Mouse (Mus musculus) embryonic facial prominence, embryonic 14.5 days (tissue): ENCODE measurements around the gene Pltp. TPM values are rescaled to one million over a fixed set of nuclear protein-coding genes. Genes with fewer than 3 reads are reported as not detected.
"Not testable (repeated sequence)": the region's sequence is repeated elsewhere in the genome, so short reads cannot be mapped to it uniquely, and the experiment has no call there.

Experiments
- ATAC-seq: fragments of 200-750 bp; cut with Nextera tagmentation; 2 replicates; pipeline ENCODE4 v1.8.0; 2017; ENCODE audit warnings: low read depth, moderate number of reproducible peaks, moderate TSS enrichment
- DNase-seq: peaks from one replicate; pipeline ENCODE4 v3.0.0-alpha.2; 2015; ENCODE audit warnings: low spot score
- H3K27ac ChIP-seq: fragments of 300-500 bp; sonication (generic); replicated peaks from 2 replicates; pipeline ENCODE4 v1.5.1; 2014; ENCODE audit warnings: low read depth, mild to moderate bottlenecking, low read length, moderate library complexity
- H3K27me3 ChIP-seq: fragments of 300-500 bp; sonication (generic); replicated peaks from 2 replicates; pipeline ENCODE4 v1.6.1; 2014; ENCODE audit warnings: low read length; ENCODE audit not compliant: control insufficient read depth, insufficient read depth
- H3K36me3 ChIP-seq: fragments of 300-500 bp; sonication (generic); 2 replicates; pipeline ENCODE4 v1.6.1; 2014; ENCODE audit warnings: low read length, mixed read lengths; ENCODE audit not compliant: control insufficient read depth, insufficient read depth
- H3K4me1 ChIP-seq: fragments of 300-500 bp; sonication (generic); 2 replicates; pipeline ENCODE4 v1.6.1; 2014; ENCODE audit warnings: antibody characterized with exemption, low read length; ENCODE audit not compliant: control insufficient read depth, insufficient read depth
- H3K4me2 ChIP-seq: fragments of 300-500 bp; sonication (generic); 2 replicates; pipeline ENCODE4 v1.6.1; 2014; ENCODE audit warnings: low read depth, mild to moderate bottlenecking, low read length, moderate library complexity, mixed read lengths
- H3K4me3 ChIP-seq: fragments of 300-500 bp; sonication (generic); 2 replicates; pipeline ENCODE4 v1.5.1; 2014; ENCODE audit warnings: low read depth, mild to moderate bottlenecking, low read length
- H3K9ac ChIP-seq: fragments of 300-500 bp; sonication (generic); 2 replicates; pipeline ENCODE4 v1.6.1; 2014; ENCODE audit warnings: low read depth, mild to moderate bottlenecking, low read length, moderate library complexity, mixed read lengths
- H3K9me3 ChIP-seq: fragments of 300-500 bp; sonication (generic); 2 replicates; pipeline ENCODE4 v1.6.1; 2016; ENCODE audit warnings: low read length; ENCODE audit not compliant: control insufficient read depth
- WGBS: fragments of 180-500 bp; shearing (Covaris S2); extraction: QIAGEN DNeasy Blood & Tissue Kit; methylation state at CpG from one replicate; pipeline ENCODE4 v1.1.7; 2014; 5-methylcytosine and 5-hydroxymethylcytosine counted together
- polyA plus RNA-seq: library from polyadenylated mRNA; unstranded; fragments of >200 nt; fragmentation: Nextera tagmentation; extraction: Ambion mirVana; gene quantifications from 2 replicates; pipeline ENCODE4 v1.2.1, GENCODE M21; 2014

The Pltp gene
- polyA plus RNA-seq, 1 experiment from 2014 or later, result 50.1 TPM

GRCm38 (mm10) chr2:164803201-164803920 lies 54.1 kb downstream of the Pltp start:
- H3K36me3 ChIP-seq, result peaks cover 32% of the 10 kb centered on the region
- H3K9me3 ChIP-seq, result no peaks in the 10 kb centered on the region
- WGBS, result 90% methylated on average over 16 of the region's 16 CpGs
- no peak for ATAC-seq
- DNase-seq, result no peak
- peaks cover 13% of the 10 kb centered on the region; the same call in 1 of the 2 replicates for H3K4me1 ChIP-seq
- H3K9ac ChIP-seq, result peak overlapping the region; percentile 83; the same call in 1 of the 2 replicates
- H3K4me3 ChIP-seq, result peak overlapping the region; percentile 76
- no peaks in the 10 kb centered on the region for H3K27me3 ChIP-seq
- H3K27ac ChIP-seq, result no peak overlapping the region
- H3K4me2 ChIP-seq, result peak overlapping the region; percentile 70

GRCm38 (mm10) chr2:164800252-164801004 lies 57.1 kb downstream of the Pltp start:
- H3K36me3 ChIP-seq, result peaks cover 58% of the 10 kb centered on the region
- no peak overlapping the region for H3K4me2 ChIP-seq
- no peak overlapping the region for H3K27ac ChIP-seq
- H3K4me3 ChIP-seq, result no peak overlapping the region
- no peaks in the 10 kb centered on the region for H3K27me3 ChIP-seq
- WGBS, result 91% methylated on average over 13 of the region's 13 CpGs
- H3K4me1 ChIP-seq, result peaks cover 5% of the 10 kb centered on the region; the same call in 1 of the 2 replicates
- DNase-seq, result no peak
- ATAC-seq, result no peak
- H3K9me3 ChIP-seq, result no peaks in the 10 kb centered on the region
- no peak overlapping the region for H3K9ac ChIP-seq

GRCm38 (mm10) chr2:164798554-164798953 lies 59.0 kb downstream of the Pltp start:
- not testable (repeated sequence) for H3K4me2 ChIP-seq, H3K27me3 ChIP-seq, DNase-seq, H3K4me3 ChIP-seq, H3K9me3 ChIP-seq, H3K4me1 ChIP-seq, ATAC-seq, H3K9ac ChIP-seq, H3K27ac ChIP-seq
- WGBS, result 79% methylated on average over 6 of the region's 6 CpGs
- H3K36me3 ChIP-seq, result peaks cover 74% of the 10 kb centered on the region

GRCm38 (mm10) chr2:164795868-164796267 lies 61.6 kb downstream of the Pltp start:
- peaks cover 94% of the 10 kb centered on the region for H3K36me3 ChIP-seq
- DNase-seq (no peak), ATAC-seq (no peak)
- H3K27ac ChIP-seq, result no peak overlapping the region
- H3K4me2 ChIP-seq, result no peak overlapping the region
- no peak overlapping the region for H3K9ac ChIP-seq
- H3K4me3 ChIP-seq, result no peak overlapping the region
- no peaks in the 10 kb centered on the region for H3K9me3 ChIP-seq
- 79% methylated on average over 4 of the region's 4 CpGs for WGBS
- no peaks in the 10 kb centered on the region for H3K27me3 ChIP-seq
- no peaks in the 10 kb centered on the region for H3K4me1 ChIP-seq

- no peak overlapping the region for H3K4me3 ChIP-seq
- peak; percentile 48 for ATAC-seq
- H3K36me3 ChIP-seq, result peaks cover 92% of the 10 kb centered on the region
- H3K4me2 ChIP-seq, result no peak overlapping the region
- no peak overlapping the region for H3K9ac ChIP-seq
- no peaks in the 10 kb centered on the region for H3K4me1 ChIP-seq
- no peaks in the 10 kb centered on the region for H3K27me3 ChIP-seq
- 36% methylated on average over 5 of the region's 5 CpGs for WGBS
- DNase-seq, result peak; percentile 93
- H3K27ac ChIP-seq, result no peak overlapping the region
- H3K9me3 ChIP-seq, result no peaks in the 10 kb centered on the region
These were observed 63.2 kb downstream of the Pltp start for GRCm38 (mm10) chr2:164794293-164794692.

GRCm38 (mm10) chr2:164793772-164794171 lies 63.7 kb downstream of the Pltp start:
- Histone ChIP-seq H3K27me3 (no peaks in the 10 kb centered on the region), H3K9me3 (no peaks in the 10 kb centered on the region), H3K4me3 (no peak overlapping the region), H3K27ac (no peak overlapping the region), H3K36me3 (peaks cover 90% of the 10 kb centered on the region), H3K9ac (no peak overlapping the region), H3K4me2 (no peak overlapping the region), H3K4me1 (no peaks in the 10 kb centered on the region)
- ATAC-seq, result no peak
- WGBS, result 89% methylated on average over 2 of the region's 2 CpGs
- DNase-seq, result no peak

GRCm38 (mm10) chr2:164793236-164793635 lies 64.3 kb downstream of the Pltp start:
- H3K9me3 ChIP-seq, result no peaks in the 10 kb centered on the region
- DNase-seq, result peak; percentile 47
- no peak overlapping the region for H3K9ac ChIP-seq
- H3K27me3 ChIP-seq, result no peaks in the 10 kb centered on the region
- H3K4me3 ChIP-seq, result no peak overlapping the region
- no peak overlapping the region for H3K4me2 ChIP-seq
- H3K27ac ChIP-seq, result no peak overlapping the region
- 79% methylated on average over 3 of the region's 3 CpGs for WGBS
- no peak for ATAC-seq
- no peaks in the 10 kb centered on the region for H3K4me1 ChIP-seq
- peaks cover 87% of the 10 kb centered on the region for H3K36me3 ChIP-seq

- WGBS, result 91% methylated on average over 12 of the region's 12 CpGs
- Histone ChIP-seq H3K27me3 (no peaks in the 10 kb centered on the region), H3K9me3 (no peaks in the 10 kb centered on the region), H3K4me2 (no peak overlapping the region), H3K36me3 (peaks cover 81% of the 10 kb centered on the region), H3K9ac (no peak overlapping the region), H3K4me3 (no peak overlapping the region), H3K4me1 (no peaks in the 10 kb centered on the region), H3K27ac (no peak overlapping the region)
- DNase-seq, result no peak
- no peak for ATAC-seq
These were observed 64.9 kb downstream of the Pltp start for GRCm38 (mm10) chr2:164792400-164793190.
